Mouse (Mus musculus): Measurements from ENCODE around the gene Atp5b. TPM values are rescaled to one million over a fixed set of nuclear protein-coding genes. Genes with fewer than 3 reads are reported as not detected.

The Atp5b gene
- polyA plus RNA-seq, 1 experiment from 2014 or later, result 2,316 TPM

DNA sequence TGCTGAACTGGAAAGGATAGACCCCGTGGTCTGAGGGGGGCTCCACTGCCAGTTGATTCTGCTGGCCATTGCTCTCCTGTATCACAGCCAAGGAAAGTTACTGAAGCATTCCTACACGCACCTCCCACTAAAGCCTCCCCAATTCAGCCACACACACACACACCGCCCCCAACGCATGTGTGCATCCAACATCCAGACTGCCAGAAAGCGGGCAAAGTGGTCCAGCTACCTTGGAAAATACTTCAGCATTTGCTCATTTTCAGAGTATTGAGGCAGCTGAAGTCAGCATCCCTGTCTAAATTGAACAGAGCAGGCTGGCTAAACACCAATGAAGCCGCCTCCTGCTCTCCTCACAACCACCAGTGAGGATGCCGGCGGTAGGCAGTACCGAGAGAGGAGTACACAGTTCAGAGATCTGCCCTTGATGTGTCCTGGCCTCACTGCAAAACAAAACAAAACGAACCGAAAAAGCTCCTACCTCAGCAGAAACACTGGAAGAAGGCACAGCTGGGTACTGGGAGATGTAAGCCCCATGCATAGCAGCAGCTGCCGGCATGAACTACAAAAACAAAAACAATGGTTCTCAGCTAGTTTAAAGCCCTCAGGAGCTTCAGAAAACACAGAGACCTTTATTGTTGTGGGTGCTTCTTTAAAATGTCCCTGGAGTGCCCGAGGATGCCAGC is 50.7 kb downstream of the Atp5b start:
- H3K9me3 ChIP-seq (ENCODE audit: control insufficient read depth, low read length), result no peaks in the 10 kb centered on the region
- no peaks in the 10 kb centered on the region for H3K4me1 ChIP-seq (ENCODE audit: control insufficient read depth, insufficient read depth, low read length)
- H3K4me2 ChIP-seq, result no peak overlapping the region
- ATAC-seq (ENCODE audit: low FRiP score) (no peak), DNase-seq (ENCODE audit: low spot score, missing footprints) (no peak)
- H3K27me3 ChIP-seq (ENCODE audit: control insufficient read depth, insufficient read depth, low read length), result no peaks in the 10 kb centered on the region; the same call in 1 of the 2 replicates
- no peak overlapping the region for H3K9ac ChIP-seq (ENCODE audit: low read length)
- peaks cover 4% of the 10 kb centered on the region; the same call in 1 of the 2 replicates for H3K36me3 ChIP-seq (ENCODE audit: control insufficient read depth, insufficient read depth, low read length)
- H3K4me3 ChIP-seq (ENCODE audit: low read depth, low read length), result no peak overlapping the region
- H3K27ac ChIP-seq (ENCODE audit: low read depth, low read length), result no peak overlapping the region
- WGBS, result 41% methylated on average over 13 of the region's 13 CpGs

DNA sequence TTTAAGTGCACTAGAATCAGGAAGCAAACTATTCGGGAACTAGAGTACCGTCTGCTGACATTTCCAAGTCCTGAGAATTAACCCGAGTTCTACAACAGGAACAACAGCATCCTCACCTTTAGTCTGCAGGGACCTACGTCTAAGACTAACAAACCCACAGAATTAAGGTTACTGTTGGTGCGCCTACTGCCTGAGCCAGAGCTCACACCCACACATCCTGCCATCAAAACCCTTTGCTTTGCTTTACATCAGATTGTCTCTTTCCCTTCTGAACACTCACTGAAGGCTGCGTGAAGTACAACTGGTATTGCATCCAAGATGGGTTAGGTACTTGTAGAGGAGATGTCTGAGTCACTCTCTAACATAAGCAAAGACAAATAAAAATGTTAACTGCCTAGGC is 52.3 kb downstream of the Atp5b start:
- Histone ChIP-seq H3K4me2 (no peak overlapping the region), H3K36me3 (ENCODE audit: control insufficient read depth, insufficient read depth, low read length) (no peaks in the 10 kb centered on the region; the same call in 1 of the 2 replicates), H3K9ac (ENCODE audit: low read length) (no peak overlapping the region), H3K4me1 (ENCODE audit: control insufficient read depth, insufficient read depth, low read length) (no peaks in the 10 kb centered on the region), H3K9me3 (ENCODE audit: control insufficient read depth, low read length) (no peaks in the 10 kb centered on the region), H3K27me3 (ENCODE audit: control insufficient read depth, insufficient read depth, low read length) (no peaks in the 10 kb centered on the region; the same call in 1 of the 2 replicates), H3K4me3 (ENCODE audit: low read depth, low read length) (no peak overlapping the region), H3K27ac (ENCODE audit: low read depth, low read length) (no peak overlapping the region)
- no peak for DNase-seq (ENCODE audit: low spot score, missing footprints)
- 93% methylated on average over 6 of the region's 6 CpGs for WGBS
- no peak for ATAC-seq (ENCODE audit: low FRiP score)

MicroRNAs within 50 kb of the gene (microRNA counts, 519-probe panel; counts per million panel counts)
- not detected for microRNA mmu-miR-677

Small RNAs within 50 kb of the gene (microRNA-seq; reads per million reads assigned to microRNA genes)
- 12.3 reads per million, percentile 32 among the genes with 10 or more reads in this experiment for gene Mir677

Other genes with a start within 250 kb of the Atp5b start
- not detected in 2 replicates for gene Rdh19, start 233.3 kb upstream of the Atp5b start, polyA plus RNA-seq (2014; fragmentation: Nextera tagmentation; extraction: Ambion mirVana)
- gene Rdh16f2, start 216.8 kb upstream of the Atp5b start, polyA plus RNA-seq (2014; fragmentation: Nextera tagmentation; extraction: Ambion mirVana), result not detected in 2 replicates
- not detected in 2 replicates for gene Rdh7, start 194.5 kb upstream of the Atp5b start, polyA plus RNA-seq (2014; fragmentation: Nextera tagmentation; extraction: Ambion mirVana)
- not detected in 2 replicates for gene Sdr9c7, start 184.8 kb upstream of the Atp5b start, polyA plus RNA-seq (2014; fragmentation: Nextera tagmentation; extraction: Ambion mirVana)
- gene Hsd17b6, start 75.7 kb upstream of the Atp5b start, polyA plus RNA-seq (2014; fragmentation: Nextera tagmentation; extraction: Ambion mirVana), result not detected in 2 replicates
- gene Prim1, start 68.1 kb upstream of the Atp5b start, polyA plus RNA-seq (2014; fragmentation: Nextera tagmentation; extraction: Ambion mirVana), result 106 and 107 TPM in 2 replicates
- 915 and 936 TPM in 2 replicates for gene Naca, start 47.7 kb upstream of the Atp5b start, polyA plus RNA-seq (2014; fragmentation: Nextera tagmentation; extraction: Ambion mirVana)
- 686 and 692 TPM in 2 replicates for gene Ptges3, start 24.3 kb upstream of the Atp5b start, polyA plus RNA-seq (2014; fragmentation: Nextera tagmentation; extraction: Ambion mirVana)
- gene Baz2a, start 8.3 kb downstream of the Atp5b start, polyA plus RNA-seq (2014; fragmentation: Nextera tagmentation; extraction: Ambion mirVana), result 20.2 and 21.0 TPM in 2 replicates
- gene Rbms2, start 97.0 kb downstream of the Atp5b start, polyA plus RNA-seq (2014; fragmentation: Nextera tagmentation; extraction: Ambion mirVana), result 19.7 TPM in 2 replicates
- 0.72 and 0.82 TPM in 2 replicates for gene Gls2, start 111.2 kb downstream of the Atp5b start, polyA plus RNA-seq (2014; fragmentation: Nextera tagmentation; extraction: Ambion mirVana)
- 25.7 and 27.5 TPM in 2 replicates for gene Spryd4, start 128.5 kb downstream of the Atp5b start, polyA plus RNA-seq (2014; fragmentation: Nextera tagmentation; extraction: Ambion mirVana)
- gene Mip, start 142.6 kb downstream of the Atp5b start, polyA plus RNA-seq (2014; fragmentation: Nextera tagmentation; extraction: Ambion mirVana), result 0.12 TPM in 1 of 2 replicates, not detected in the other
- gene Timeless, start 148.8 kb downstream of the Atp5b start, polyA plus RNA-seq (2014; fragmentation: Nextera tagmentation; extraction: Ambion mirVana), result 48.1 and 52.5 TPM in 2 replicates
- gene Apon, start 170.8 kb downstream of the Atp5b start, polyA plus RNA-seq (2014; fragmentation: Nextera tagmentation; extraction: Ambion mirVana), result 0.22 and 0.57 TPM in 2 replicates
- not detected in 2 replicates for gene Apof, start 185.4 kb downstream of the Atp5b start, polyA plus RNA-seq (2014; fragmentation: Nextera tagmentation; extraction: Ambion mirVana)
- gene Stat2, start 187.3 kb downstream of the Atp5b start, polyA plus RNA-seq (2014; fragmentation: Nextera tagmentation; extraction: Ambion mirVana), result 14.9 and 16.7 TPM in 2 replicates
- not detected in 2 replicates for gene Il23a, start 215.5 kb downstream of the Atp5b start, polyA plus RNA-seq (2014; fragmentation: Nextera tagmentation; extraction: Ambion mirVana)
- 37.2 and 37.5 TPM in 2 replicates for gene Pan2, start 220.1 kb downstream of the Atp5b start, polyA plus RNA-seq (2014; fragmentation: Nextera tagmentation; extraction: Ambion mirVana)
- 222 and 239 TPM in 2 replicates for gene Cnpy2, start 239.2 kb downstream of the Atp5b start, polyA plus RNA-seq (2014; fragmentation: Nextera tagmentation; extraction: Ambion mirVana)